Mouse (Mus musculus) right cerebral cortex, adult 2 months (tissue): Measurements from ENCODE around the gene Slc22a2.
"Not testable (repeated sequence)": the region's sequence is repeated elsewhere in the genome, so short reads cannot be mapped to it uniquely, and the experiment has no call there.

Source experiments
- DNase-seq, 2 experiments: peaks; one replicate each; pipeline ENCODE4 v3.0.0; 2021 to 2022; ENCODE audit warnings: low spot score in 2 of 2

Slc22a2 gene

GRCm38 (mm10) chr17:12583991-12584390 is at the start of gene Slc22a2:
Gene Slc22a2, plus strand, starts transcription at chr17:12584132.
- no peak for DNase-seq

DNA sequence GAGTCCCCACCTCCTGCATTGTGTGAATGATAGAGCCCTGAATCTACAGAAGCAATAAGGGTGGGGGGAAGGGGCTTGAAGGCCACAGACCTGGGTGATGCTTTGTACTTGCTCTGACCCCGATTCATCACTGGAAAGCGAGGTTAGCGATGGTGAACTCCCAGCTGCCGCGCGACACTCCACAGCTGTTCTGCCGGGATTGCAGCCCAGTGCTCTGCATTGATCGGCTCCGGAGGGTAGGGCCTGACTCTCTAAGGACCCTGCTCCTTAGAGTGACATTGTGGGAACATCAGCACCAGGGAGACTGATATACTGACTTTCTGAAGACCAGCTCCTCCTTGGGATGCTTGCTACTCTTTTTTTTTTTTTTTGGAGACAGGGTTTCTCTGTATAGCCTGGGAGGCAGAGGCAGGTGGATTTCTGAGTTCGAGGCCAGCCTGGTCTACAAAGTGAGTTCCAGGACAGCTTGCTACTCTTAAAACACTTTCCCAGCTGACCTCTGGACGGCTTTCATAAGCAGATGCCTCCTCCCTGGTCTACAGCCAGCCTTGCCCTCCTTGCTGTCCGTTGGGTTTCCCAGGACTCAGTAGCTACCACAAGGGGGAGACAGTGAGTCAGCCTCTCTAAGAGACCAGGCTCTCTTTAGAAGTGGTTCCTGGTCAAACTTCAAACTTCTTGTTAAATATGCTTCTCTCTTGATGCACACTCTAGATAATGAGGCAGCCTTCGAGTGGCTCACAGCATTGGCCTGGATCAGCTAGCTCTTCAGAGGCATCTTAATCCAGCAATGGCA is 49.4 kb upstream of the Slc22a2 start:
- DNase-seq: peak; percentile 60 to 62

- DNase-seq: no peak
Measured at GRCm38 (mm10) chr17:12562215-12562614, 21.7 kb upstream of the Slc22a2 start.

DNA sequence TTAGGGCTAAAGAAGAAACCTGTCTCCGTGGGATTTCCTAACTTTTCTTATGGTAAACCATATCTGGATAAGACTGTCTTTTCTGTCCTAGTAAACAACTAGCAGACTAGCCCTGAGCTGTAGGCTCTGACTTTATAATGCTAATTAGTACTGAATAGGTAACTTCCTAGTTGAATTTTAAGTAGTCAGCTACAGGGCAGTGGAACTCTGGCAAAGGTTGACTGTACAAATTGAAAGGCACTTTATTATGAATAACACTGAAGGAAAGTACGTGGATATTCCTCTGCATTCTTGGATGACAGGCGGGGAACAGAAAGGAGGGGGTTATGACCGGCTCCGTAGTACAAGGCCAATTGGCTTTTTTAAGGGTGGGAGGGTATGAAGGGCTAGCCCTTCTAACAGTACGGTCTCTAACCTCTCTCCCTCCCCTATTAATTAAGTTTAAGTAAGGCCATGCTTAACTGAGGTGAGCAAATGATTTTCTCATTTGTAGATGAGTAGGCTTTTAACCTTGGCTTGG is 19.4 kb upstream of the Slc22a2 start:
- not testable (repeated sequence) for DNase-seq

DNA sequence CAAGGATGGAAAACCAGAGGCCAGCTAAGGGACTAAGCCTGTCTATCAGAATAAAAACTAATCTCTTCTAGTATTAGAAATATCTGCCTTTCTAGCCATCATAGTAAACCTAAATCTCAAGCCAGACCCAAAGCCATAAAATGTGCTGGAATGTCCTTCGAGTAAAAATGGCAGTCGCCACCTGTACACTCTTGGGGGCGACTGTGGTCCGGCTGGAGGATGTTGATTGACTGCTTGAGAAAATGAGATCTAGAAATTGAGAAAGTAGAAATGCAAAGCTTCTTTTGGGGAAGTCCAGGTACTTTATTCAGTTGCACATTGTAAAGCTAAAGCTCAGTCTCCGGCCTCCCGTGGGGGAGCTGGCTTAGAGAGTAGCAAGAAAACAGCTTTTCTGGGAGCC is 18.5 kb upstream of the Slc22a2 start:
- no peak for DNase-seq

- DNase-seq: no peak
Measured at GRCm38 (mm10) chr17:12571316-12571715, 12.6 kb upstream of the Slc22a2 start.

GRCm38 (mm10) chr17:12571924-12572463 is 11.9 kb upstream of the Slc22a2 start:
- no peak for DNase-seq

DNA sequence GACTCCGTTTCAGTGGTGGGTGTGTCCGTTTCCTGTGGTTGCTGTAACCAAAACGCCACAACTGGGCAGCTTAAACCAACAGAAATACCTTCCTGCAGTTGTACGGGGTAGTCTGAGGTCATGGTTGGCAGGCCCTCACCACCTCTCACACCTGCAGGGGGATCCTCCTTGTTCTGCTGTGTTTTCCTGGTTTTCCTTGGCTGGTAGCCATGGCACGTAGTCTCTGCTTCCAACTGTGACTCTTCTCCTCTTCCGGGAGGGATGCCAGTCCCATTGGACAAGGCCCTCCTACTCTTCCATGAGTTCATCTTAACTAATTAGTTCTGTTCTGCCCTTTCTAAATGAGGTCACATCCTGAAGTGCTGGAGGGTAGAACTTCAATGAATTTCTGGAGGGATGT is 8.5 kb upstream of the Slc22a2 start:
- no peak for DNase-seq

DNA sequence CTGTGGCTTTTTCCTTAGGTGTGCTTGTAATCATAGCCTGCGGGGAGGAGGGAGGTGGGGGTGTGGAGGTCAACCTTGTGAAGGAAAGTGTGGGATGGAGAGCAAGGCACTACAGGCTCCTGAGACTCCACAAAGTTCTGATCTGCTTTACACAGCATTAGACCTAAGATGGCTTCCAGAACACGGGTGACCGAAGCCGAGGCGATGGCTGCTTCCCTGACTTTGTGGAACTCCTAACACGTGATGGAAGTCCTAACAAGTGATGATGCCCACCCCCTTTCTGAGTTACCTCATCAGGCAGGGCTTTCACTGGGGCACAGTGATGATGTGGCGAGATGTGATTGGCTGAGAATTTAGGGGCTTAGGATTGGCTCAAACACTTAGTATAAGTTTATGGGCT is 6.8 kb upstream of the Slc22a2 start:
- DNase-seq: no peak

- DNase-seq: no peak
Measured at GRCm38 (mm10) chr17:12585366-12585765, 1.4 kb downstream of the Slc22a2 start.

GRCm38 (mm10) chr17:12586966-12587365 is 3.0 kb downstream of the Slc22a2 start:
- no peak for DNase-seq

DNA sequence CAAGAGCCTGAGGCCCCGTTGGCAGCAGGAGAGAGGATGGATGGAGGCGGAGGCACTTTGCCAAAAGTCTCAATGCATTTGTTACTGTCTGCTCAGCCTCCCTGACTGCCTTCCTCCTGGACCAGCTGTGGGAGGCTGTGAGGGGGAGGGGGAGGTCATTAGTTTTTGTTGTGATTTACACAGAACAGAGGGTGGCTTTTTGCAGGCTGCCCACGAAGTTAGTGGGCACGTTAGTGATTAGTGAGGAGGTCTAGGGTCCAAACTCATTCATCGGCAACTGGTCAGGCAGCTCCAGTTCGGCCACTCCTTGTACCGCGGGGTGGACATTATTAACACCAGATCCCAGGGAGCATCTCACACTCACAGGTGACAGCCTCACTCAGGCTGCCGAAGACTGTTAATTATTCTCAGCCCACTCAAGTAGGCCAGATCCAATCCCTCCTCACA is 4.9 kb downstream of the Slc22a2 start:
- DNase-seq: peak; percentile 14 to 16

DNA sequence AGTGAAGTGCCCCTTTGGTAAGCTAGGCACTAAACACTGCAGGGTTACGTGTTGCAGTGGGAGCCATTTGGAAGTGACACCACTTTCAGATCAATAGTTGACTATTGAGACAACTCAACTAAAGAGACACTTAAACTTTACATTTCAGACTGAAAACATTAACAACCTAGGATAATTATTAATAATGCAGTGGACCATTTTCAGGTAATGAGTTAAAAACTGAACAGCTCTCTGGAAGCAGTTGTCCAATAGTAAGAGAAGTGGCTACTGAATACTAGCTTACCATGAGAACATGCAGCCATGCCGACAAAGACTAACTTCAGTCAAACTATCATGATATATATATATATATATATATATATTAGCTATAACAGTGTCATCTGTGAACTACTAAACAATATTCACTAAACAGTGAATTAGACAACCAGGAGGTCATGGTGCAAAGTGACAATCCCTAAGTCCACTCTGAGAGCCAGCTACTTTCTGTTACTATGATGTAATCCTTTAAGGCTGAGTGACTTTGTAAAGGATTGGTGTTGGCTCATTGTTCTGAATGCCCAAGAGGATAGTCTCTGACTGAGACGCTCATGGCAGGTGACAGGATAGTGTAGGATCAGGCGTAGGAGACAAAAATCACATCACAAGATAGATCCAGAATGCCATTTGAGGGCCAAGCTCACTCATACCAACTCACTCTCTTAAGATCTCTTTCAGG is 7.1 kb downstream of the Slc22a2 start:
- no peak for DNase-seq

DNA sequence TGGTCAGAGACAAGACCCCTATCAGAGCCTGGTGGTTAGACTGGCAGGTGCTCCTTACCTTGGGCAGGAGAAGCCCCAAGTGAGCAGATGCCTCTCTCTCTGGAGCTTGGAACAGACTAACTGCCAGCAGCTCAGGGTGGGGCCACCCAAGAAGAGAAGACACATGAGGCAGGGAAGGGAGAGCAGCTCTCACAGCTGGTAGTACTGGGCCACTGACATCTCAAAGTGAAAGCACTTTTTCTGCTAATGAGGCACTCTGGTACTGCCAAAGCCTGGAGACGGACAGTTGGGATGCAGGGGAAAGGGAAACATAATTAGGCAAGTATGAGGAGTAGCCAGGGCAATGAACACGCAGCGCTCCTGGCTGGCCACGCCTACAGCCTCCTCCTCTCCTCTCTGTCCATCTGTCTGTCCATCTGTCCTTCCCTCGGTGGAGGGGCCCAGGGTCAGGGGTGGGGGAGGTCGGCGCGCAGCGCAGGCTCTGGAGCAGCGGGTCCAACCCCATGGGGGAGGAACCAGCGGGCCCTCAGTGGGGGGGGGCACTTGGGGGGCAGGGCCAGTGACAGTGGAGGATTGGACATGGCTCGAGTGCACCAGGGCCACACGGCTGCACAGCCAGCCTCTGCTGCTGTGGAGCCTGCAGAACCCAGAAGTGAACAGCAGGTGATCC is 12.0 kb downstream of the Slc22a2 start:
- no peak for DNase-seq

GRCm38 (mm10) chr17:12606634-12607033 is 22.7 kb downstream of the Slc22a2 start:
- no peak for DNase-seq

- no peak for DNase-seq
Measured at GRCm38 (mm10) chr17:12607202-12607601, 23.3 kb downstream of the Slc22a2 start.

- no peak for DNase-seq
Measured at GRCm38 (mm10) chr17:12614511-12615385, 30.8 kb downstream of the Slc22a2 start.

DNA sequence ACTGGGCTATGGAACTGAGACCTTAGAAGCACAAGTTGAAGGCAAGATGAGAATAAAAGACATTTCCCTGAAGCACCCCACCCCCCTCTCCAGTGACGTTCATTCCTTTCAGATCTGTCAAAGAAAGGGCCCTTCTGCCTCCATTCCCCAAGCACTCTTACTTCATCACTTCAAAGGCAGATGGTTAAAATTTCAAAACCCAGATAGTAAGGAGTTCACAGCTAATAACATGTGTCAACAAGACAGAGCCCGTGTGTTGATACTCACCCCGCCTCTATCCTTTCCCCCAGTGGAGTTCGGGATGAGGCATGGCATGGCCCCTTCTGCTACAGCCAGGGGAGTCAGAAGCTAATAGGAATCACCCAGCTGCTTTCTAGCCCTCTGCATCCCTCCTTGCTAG is 31.5 kb downstream of the Slc22a2 start:
- no peak for DNase-seq

GRCm38 (mm10) chr17:12619641-12620040 is 35.7 kb downstream of the Slc22a2 start:
- no peak for DNase-seq

DNA sequence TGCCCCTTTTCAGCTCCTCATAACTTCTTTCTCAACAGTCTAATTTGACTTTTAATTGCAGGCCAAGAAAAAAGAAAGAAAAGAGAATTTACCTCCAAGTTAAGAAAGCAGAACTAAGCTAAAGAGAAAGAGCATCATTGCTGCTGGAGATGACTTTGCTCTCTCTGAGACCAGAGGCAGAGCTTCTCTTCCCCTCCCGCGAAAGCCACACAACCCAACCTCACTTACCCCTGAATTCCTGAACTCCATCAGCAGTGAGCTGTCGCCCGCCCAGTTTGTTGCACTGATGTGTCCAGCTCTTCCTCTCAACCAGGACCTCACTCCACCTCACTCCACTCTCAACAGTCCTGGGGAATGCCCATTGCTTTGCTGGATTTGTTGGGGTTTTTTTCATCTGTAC is 44.1 kb downstream of the Slc22a2 start:
- DNase-seq: no peak
